8 mouse cellular contexts compared by ENCODE assay signal in the genomic region with DNA sequence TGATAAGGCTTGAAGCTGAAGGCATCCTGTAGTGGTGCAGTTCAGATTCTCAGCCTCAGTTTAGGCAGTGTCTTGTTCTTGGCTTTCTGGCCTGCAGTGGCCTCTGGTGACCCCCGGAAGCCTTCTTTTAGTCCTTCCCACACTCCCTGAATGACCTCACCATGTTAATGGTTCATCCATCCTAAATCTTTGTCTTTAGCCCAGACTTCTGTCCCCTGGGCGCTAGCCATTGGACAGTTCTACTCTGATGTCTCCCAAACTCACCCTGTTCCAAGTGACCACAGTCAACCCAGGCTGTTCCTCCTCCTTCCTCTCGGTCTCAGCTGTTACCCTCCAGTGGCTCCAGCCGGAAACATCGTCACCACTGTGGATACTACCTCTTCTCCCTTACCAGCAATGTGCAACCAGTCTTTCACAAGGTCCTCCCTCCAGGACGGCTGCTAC. TPM values are rescaled to one million over a fixed set of nuclear protein-coding genes. Genes with fewer than 3 reads are reported as not detected.
A peak's percentile ranks its signal among the peaks of the same experiment; 100 is the strongest.
DNase-seq lines count a peak whose midpoint lies in the region; ATAC-seq and TF ChIP-seq lines count a peak whose summit lies in the region.

No protein-coding gene starts in this region.

- H3K27me3 ChIP-seq in liver, adult 2 months (ENCODE audit: control insufficient read depth, insufficient read depth, low read length): no peaks in the 10 kb centered on the region
- H3K27me3 ChIP-seq in stomach, embryonic 16.5 days (ENCODE audit: control insufficient read depth, insufficient read depth, low read length): no peaks in the 10 kb centered on the region

- no peak for TF ChIP-seq POLR2A in liver, adult 2 months (IDR thresholded peaks at IDR 0.05; ENCODE audit: extremely low read depth, insufficient read depth, low read length)

- peaks cover 18% of the 10 kb centered on the region; the same call in 1 of the 2 replicates for H3K36me3 ChIP-seq in liver, adult 2 months (ENCODE audit: control insufficient read depth, insufficient read depth, low read length)
- peaks cover 32% of the 10 kb centered on the region for H3K36me3 ChIP-seq in stomach, embryonic 16.5 days (ENCODE audit: control insufficient read depth, insufficient read depth, low read length)

- peak overlapping the region; percentile 36 for H3K9ac ChIP-seq in liver, adult 2 months (ENCODE audit: low read depth, low read length)
- H3K9ac ChIP-seq in stomach, embryonic 16.5 days (ENCODE audit: low read length): peak overlapping the region; percentile 61

- ATAC-seq in stomach, embryonic 16.5 days (ENCODE audit: insufficient read depth, low FRiP score): no peak

- WGBS in liver, adult 2 months: 22% methylated on average over 6 of the region's 6 CpGs
- WGBS in stomach, embryonic 16.5 days: 58% methylated on average over 6 of the region's 6 CpGs

- peak overlapping the region; percentile 60 for H3K4me2 ChIP-seq in stomach, embryonic 16.5 days (ENCODE audit: low read depth, low read length)

- H3K4me1 ChIP-seq in liver, adult 2 months (ENCODE audit: control insufficient read depth, insufficient read depth, low read length): peaks cover 17% of the 10 kb centered on the region
- peaks cover 12% of the 10 kb centered on the region for H3K4me1 ChIP-seq in stomach, embryonic 16.5 days (ENCODE audit: control insufficient read depth, insufficient read depth, low read length)

- peak overlapping the region; percentile 28; the same call in 1 of the 2 replicates for H3K4me3 ChIP-seq in liver, adult 2 months (ENCODE audit: insufficient read depth, low read depth, low read length)
- H3K4me3 ChIP-seq in stomach, embryonic 16.5 days (replicated peaks; ENCODE audit: low read length): peak overlapping the region; percentile 39

- peak; percentile 70 for DNase-seq in liver, adult 2 months (ENCODE audit: extremely low read depth, low read depth, low spot score)
- DNase-seq in liver: no peak
- peak; percentile 75 to 85 for DNase-seq in heart, adult 9 months (ENCODE audit: low spot score in 2 of 2)
- DNase-seq in kidney, adult 9 months: peak; percentile 75
- peak; percentile 58 for DNase-seq in lung, postnatal 36 days
- no peak for DNase-seq in thymus, postnatal 10 days (ENCODE audit: low spot score in 2 of 2)
- no peak for DNase-seq in frontal cortex, adult 2 months (ENCODE audit: extremely low spot score in 1 of 2, low spot score in 1 of 2)

- no peaks in the 10 kb centered on the region for H3K79me2 ChIP-seq in liver, adult 2 months (ENCODE audit: control insufficient read depth, insufficient read depth, low read length)

- TF ChIP-seq CTCF in liver, adult 2 months (IDR thresholded peaks at IDR 0.05; ENCODE audit: low read depth, low read length): no peak

- peak overlapping the region; percentile 73 for H3K27ac ChIP-seq in liver, adult 2 months (replicated peaks; ENCODE audit: insufficient read depth, low read depth, low read length)
- H3K27ac ChIP-seq in stomach, embryonic 16.5 days (ENCODE audit: low read length): peak overlapping the region; percentile 84

- no peaks in the 10 kb centered on the region for H3K9me3 ChIP-seq in stomach, embryonic 16.5 days (replicated peaks; ENCODE audit: control insufficient read depth, low read length)

RNA-seq across cellular contexts. Expression of gene Rela, which starts 12.0 kb away (rescaled TPM):
- 7.6 and 13.0 TPM in 2 replicates for total RNA-seq in liver, adult 2 months (2014; rRNA removed)
- polyA plus RNA-seq in liver, adult 2 months (2012; rRNA removed): 47.6 and 65.7 TPM in 2 replicates
- 47.9 and 50.3 TPM in 2 replicates for polyA plus RNA-seq in stomach, embryonic 16.5 days (2015; fragmentation: Nextera tagmentation; extraction: Ambion mirVana)
- polyA plus RNA-seq in frontal cortex, adult 2 months (2012; rRNA removed): 32.6 and 33.4 TPM in 2 replicates

RNA-seq across cellular contexts. Expression of gene Sipa1, which starts 14.2 kb away (rescaled TPM):
- total RNA-seq in liver, adult 2 months (2014; rRNA removed): 3.4 and 4.4 TPM in 2 replicates
- 11.8 and 17.9 TPM in 2 replicates for polyA plus RNA-seq in liver, adult 2 months (2012; rRNA removed)
- 17.3 and 18.1 TPM in 2 replicates for polyA plus RNA-seq in stomach, embryonic 16.5 days (2015; fragmentation: Nextera tagmentation; extraction: Ambion mirVana)
- polyA plus RNA-seq in frontal cortex, adult 2 months (2012; rRNA removed): 18.0 and 24.0 TPM in 2 replicates

RNA-seq across cellular contexts. Expression of gene Map3k11, which starts 39.2 kb away (rescaled TPM):
- total RNA-seq in liver, adult 2 months (2014; rRNA removed): 10.2 and 16.4 TPM in 2 replicates
- polyA plus RNA-seq in liver, adult 2 months (2012; rRNA removed): 46.2 and 53.6 TPM in 2 replicates
- polyA plus RNA-seq in stomach, embryonic 16.5 days (2015; fragmentation: Nextera tagmentation; extraction: Ambion mirVana): 20.0 and 20.2 TPM in 2 replicates
- 18.9 and 20.4 TPM in 2 replicates for polyA plus RNA-seq in frontal cortex, adult 2 months (2012; rRNA removed)

RNA-seq across cellular contexts. Expression of gene Kat5, which starts 39.3 kb away (rescaled TPM):
- 15.9 and 16.8 TPM in 2 replicates for total RNA-seq in liver, adult 2 months (2014; rRNA removed)
- polyA plus RNA-seq in liver, adult 2 months (2012; rRNA removed): 23.0 and 23.6 TPM in 2 replicates
- 43.3 and 45.2 TPM in 2 replicates for polyA plus RNA-seq in stomach, embryonic 16.5 days (2015; fragmentation: Nextera tagmentation; extraction: Ambion mirVana)
- 109 and 111 TPM in 2 replicates for polyA plus RNA-seq in frontal cortex, adult 2 months (2012; rRNA removed)

RNA-seq across cellular contexts. Expression of gene Pcnx3, which starts 39.4 kb away (rescaled TPM):
- total RNA-seq in liver, adult 2 months (2014; rRNA removed): 7.6 and 14.0 TPM in 2 replicates
- polyA plus RNA-seq in liver, adult 2 months (2012; rRNA removed): 44.8 and 63.8 TPM in 2 replicates
- 17.2 and 17.4 TPM in 2 replicates for polyA plus RNA-seq in stomach, embryonic 16.5 days (2015; fragmentation: Nextera tagmentation; extraction: Ambion mirVana)
- 68.4 and 72.5 TPM in 2 replicates for polyA plus RNA-seq in frontal cortex, adult 2 months (2012; rRNA removed)

Comparison
In these comparisons a context has a peak if more than half of its experiments do, and no peak if none do; other contexts are left out.
1. DNase-seq: peak in liver, adult 2 months (single experiment), heart, adult 9 months (2 of 2), kidney, adult 9 months (single experiment) and lung, postnatal 36 days (single experiment); none in liver (single experiment), thymus, postnatal 10 days (0 of 2) and frontal cortex, adult 2 months (0 of 2).